Mouse (Mus musculus) sigmoid colon, adult 10 weeks (tissue): ENCODE results near the gene Gabbr1. TPM values are rescaled to one million over a fixed set of nuclear protein-coding genes. Genes with fewer than 3 reads are reported as not detected.

Experiments used
- polyA plus RNA-seq: library from polyadenylated mRNA; stranded (reverse); fragments of 350-450 nt; fragmentation: Illumina TruSeq; extraction: RNeasy Lipid Tissue Mini Kit (QIAGEN cat#74804); gene quantifications from one replicate; pipeline ENCODE4 v1.2.3, GENCODE M21; 2014; ENCODE audit warnings: low read depth, low replicate concordance

The Gabbr1 gene
- polyA plus RNA-seq = 42.1 TPM

DNA sequence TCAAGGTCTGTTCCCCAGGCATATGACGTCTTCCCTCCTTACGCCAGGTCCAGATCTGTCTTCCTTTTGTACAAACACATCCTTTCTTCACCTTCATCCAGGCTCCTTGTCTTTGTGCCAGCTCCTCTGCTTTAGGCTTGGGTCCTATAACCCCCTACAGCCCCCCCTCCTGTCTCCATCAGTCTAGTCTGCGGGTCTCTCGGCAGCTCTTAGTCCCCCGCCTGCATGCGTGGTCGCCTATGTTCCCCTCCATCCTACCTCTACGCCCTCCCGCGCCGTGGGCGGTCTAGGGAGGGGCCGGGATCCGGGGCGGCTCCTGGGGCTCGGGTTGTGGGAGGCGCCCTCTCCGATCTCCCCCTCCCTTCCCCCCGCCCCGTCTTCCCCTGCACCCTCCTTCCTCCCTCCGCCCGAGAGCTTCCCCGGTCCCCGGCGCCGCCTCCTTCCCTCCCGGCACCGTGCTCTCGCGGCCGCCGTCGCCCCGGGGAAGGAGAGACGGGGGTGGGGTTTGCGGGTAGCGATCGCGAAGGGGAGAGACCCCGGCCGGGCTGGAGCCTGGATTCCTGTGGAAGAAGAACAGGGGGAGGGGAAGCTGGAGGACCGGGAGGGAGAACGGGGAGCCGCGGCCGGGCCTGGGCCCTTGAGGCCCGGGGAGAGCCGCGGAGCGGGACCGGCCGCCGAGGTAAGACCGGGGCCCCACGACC lies at the start of gene Gabbr1:
TSS of gene Gabbr1 (plus strand) at position 356 of the 701 bp plus-strand sequence.

DNA sequence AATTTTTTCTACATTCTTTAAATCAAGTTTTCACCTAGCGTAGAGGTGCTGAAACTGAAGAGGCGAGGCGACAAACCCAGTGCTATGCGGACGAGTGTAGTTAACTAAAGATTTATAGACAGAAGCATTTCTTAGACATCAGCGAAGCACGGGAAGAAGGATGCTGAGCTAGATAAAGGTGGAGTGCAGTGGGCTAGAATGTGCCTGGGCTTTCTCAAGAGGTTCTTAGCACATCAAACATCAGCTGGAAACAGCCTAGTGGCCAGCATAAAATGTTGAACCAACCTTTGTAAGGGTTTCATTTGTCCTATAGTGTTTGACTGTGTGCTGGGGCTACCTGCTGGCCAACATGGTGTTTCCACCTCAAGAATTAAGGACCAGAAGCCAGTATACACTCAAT lies 44.9 kb upstream of the Gabbr1 start, which contains the start of gene Zfp57:
TSS of gene Zfp57 (plus strand) at position 301 of the 400 bp plus-strand sequence.

GRCm38 (mm10) chr17:37022628-37023576 lies 22.9 kb upstream of the Gabbr1 start, which contains the start of gene Mog:
Gene Mog (minus strand): TSS chr17:37023398.

DNA sequence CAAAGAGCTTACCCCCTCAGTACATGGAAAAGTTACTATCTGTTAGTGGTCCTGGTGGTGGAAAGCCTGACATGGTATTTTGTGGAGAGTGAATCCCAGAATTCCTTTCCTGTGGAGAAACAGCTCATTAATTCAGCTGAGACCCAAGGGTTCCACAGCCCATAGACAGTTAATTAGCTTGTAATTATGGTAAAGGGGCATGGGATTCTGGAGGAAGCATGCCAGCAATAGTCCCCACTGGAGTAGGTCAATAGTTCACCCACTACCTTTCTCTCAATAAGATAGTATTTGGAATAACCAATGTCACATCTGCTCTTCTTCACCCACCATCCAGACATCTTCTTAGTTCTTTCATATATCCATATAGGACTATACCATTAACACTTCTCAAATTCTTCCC lies 42.6 kb downstream of the Gabbr1 start, which contains the start of gene Olfr90:
TSS of gene Olfr90 (minus strand) at position 101 of the 400 bp plus-strand sequence.

DNA sequence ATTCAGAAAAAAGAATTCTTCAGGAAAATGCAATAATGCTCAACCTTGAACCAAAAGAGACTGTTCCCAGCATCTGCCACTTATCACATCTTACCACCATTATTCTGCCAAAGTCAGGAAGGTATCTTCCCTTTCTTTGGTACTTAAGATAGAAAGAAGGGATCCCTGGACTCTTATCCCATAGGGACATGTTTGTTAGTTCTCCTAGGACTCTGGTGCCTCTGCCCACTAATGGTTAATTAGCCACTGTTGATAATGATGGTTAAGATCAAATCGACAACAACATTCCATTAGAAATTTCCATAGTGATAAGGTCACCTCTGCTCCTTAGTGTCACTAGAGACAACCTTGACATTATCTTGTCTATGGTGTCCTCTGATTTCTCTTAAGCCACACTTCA lies 52.4 kb downstream of the Gabbr1 start, which contains the start of gene Olfr91:
TSS of gene Olfr91 (minus strand) at position 101 of the 400 bp plus-strand sequence.

GRCm38 (mm10) chr17:37119988-37120387 lies 74.2 kb downstream of the Gabbr1 start, which contains the start of gene Olfr92:
Gene Olfr92 (minus strand): TSS chr17:37120088.

Other genes with a start within 250 kb of the Gabbr1 start
- gene H2-M10.6, start 233.8 kb upstream of the Gabbr1 start, polyA plus RNA-seq = not detected
- gene Trim26, start 208.8 kb upstream of the Gabbr1 start, polyA plus RNA-seq = 37.0 TPM
- gene Trim15, start 178.8 kb upstream of the Gabbr1 start, polyA plus RNA-seq = 2.2 TPM
- not detected for gene Trim10, start 176.4 kb upstream of the Gabbr1 start, polyA plus RNA-seq
- 29.1 TPM for gene Trim40, start 155.8 kb upstream of the Gabbr1 start, polyA plus RNA-seq
- gene Trim31, start 147.8 kb upstream of the Gabbr1 start, polyA plus RNA-seq = 77.1 TPM
- 7.3 TPM for gene Rnf39, start 103.0 kb upstream of the Gabbr1 start, polyA plus RNA-seq
- gene Ppp1r11, start 94.2 kb upstream of the Gabbr1 start, polyA plus RNA-seq = 9.2 TPM
- gene Znrd1, start 87.4 kb upstream of the Gabbr1 start, polyA plus RNA-seq = 19.7 TPM
- gene Znrd1as, start 87.4 kb upstream of the Gabbr1 start, polyA plus RNA-seq = 22.8 TPM
- not detected for gene 2410137M14Rik, start 64.7 kb upstream of the Gabbr1 start, polyA plus RNA-seq
- gene H2-M5, start 56.4 kb upstream of the Gabbr1 start, polyA plus RNA-seq = 0.28 TPM
- gene Zfp57, start 44.8 kb upstream of the Gabbr1 start, polyA plus RNA-seq = 5.1 TPM
- not detected for gene Mog, start 22.6 kb upstream of the Gabbr1 start, polyA plus RNA-seq
- not detected for gene Olfr90, start 42.5 kb downstream of the Gabbr1 start, polyA plus RNA-seq
- gene Olfr91, start 52.3 kb downstream of the Gabbr1 start, polyA plus RNA-seq = not detected
- not detected for gene Olfr92, start 74.1 kb downstream of the Gabbr1 start, polyA plus RNA-seq
- gene Olfr93, start 115.5 kb downstream of the Gabbr1 start, polyA plus RNA-seq = not detected
- gene Ubd, start 147.9 kb downstream of the Gabbr1 start, polyA plus RNA-seq = 12.9 TPM
- not detected for gene Olfr94, start 155.0 kb downstream of the Gabbr1 start, polyA plus RNA-seq
- gene Olfr95, start 167.2 kb downstream of the Gabbr1 start, polyA plus RNA-seq = not detected
- gene Olfr96, start 174.2 kb downstream of the Gabbr1 start, polyA plus RNA-seq = not detected
- not detected for gene Olfr97, start 191.4 kb downstream of the Gabbr1 start, polyA plus RNA-seq
- not detected for gene Olfr98, start 217.8 kb downstream of the Gabbr1 start, polyA plus RNA-seq
- gene H2-M3, start 224.3 kb downstream of the Gabbr1 start, polyA plus RNA-seq = 3.1 TPM
- gene Olfr99, start 237.5 kb downstream of the Gabbr1 start, polyA plus RNA-seq = not detected